Mouse (Mus musculus) cortical plate, adult 2 months (tissue): ENCODE results near the gene Ube2j2.

Source experiments
- CTCF ChIP-seq: fragments of 200-500 bp; IDR thresholded peaks from 2 replicates; pipeline ENCODE4 v1.5.1; 2011; ENCODE audit warnings: mild to moderate bottlenecking, control low read depth, low read length; ENCODE audit not compliant: insufficient read depth; ENCODE audit errors: extremely low read depth
- POLR2A ChIP-seq: fragments of 200-500 bp; IDR thresholded peaks from 2 replicates; pipeline ENCODE4 v1.6.1; 2011; ENCODE audit warnings: mild to moderate bottlenecking, low read length, control low read depth; ENCODE audit not compliant: insufficient read depth; ENCODE audit errors: extremely low read depth

- TF ChIP-seq POLR2A (no peak), CTCF (no peak)
Measured at GRCm38 (mm10) chr4:155908281-155908680, 35.4 kb upstream of the Ube2j2 start.
